Mouse (Mus musculus) left cerebral cortex, postnatal 10 days (tissue): ENCODE measurements at regions not wholly inside any gene's neighbourhood (a gene's known extent, or its start where the extent isn't known, plus 50 kb on each side); places are given as distances from the start of the nearest gene placed in this dataset.
A peak's percentile ranks its signal among the peaks of the same experiment; 100 is the strongest.

Experiments
- DNase-seq, 2 experiments: peaks; one replicate each; pipeline ENCODE4 v3.0.0; 2021 to 2022; ENCODE audit warnings: low spot score in 2 of 2, mixed read lengths in 1 of 2; ENCODE audit errors: extremely low spot score in 1 of 2
- intact Hi-C: fragments of 180-260 bp; cut with DNase I; formaldehyde crosslinking; loops from one replicate; pipeline ENCODE4 v1.15.1; 2025

GRCm38 (mm10) chr6:10970587-10971138, 936.6 kb downstream of the Ndufa4 start:
- peak; percentile 21 to 25 for DNase-seq
- intact Hi-C loops, result no loop called here

DNA sequence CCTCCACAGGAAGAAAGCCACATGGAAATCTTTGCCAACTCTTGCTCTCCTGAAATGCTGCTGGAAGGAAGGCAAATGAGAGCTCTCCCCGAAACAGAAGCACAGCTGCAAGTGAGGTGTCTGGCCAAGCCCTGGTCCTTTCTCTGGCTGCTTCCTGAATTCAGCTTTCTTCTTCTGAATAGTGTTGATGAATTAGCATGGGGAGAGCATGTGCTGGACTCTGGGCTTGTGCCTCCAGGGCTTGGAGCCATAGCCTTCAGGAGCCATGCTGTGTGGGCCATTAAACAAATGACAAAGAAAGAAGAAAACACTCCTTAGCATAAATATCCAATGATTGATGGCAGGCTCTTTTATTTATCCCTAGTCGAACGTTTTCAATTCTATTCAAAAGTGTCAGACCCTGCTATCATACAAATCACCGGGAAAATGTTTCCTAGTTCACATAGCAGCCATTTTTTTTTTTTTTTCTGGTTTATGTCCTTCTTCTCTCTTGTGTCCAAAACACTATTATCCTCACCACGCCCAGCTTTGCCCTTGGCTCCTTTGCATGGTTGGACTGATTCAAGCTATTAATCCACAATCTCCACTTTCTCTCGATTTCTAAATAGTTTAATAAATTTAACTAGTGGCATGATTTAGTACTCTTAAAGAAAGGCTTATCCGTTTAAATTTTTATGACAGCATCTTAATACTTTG, 937.3 kb downstream of the Ndufa4 start:
- peak; percentile 21 to 66 for DNase-seq
- intact Hi-C loops, result no loop called here

- intact Hi-C loops, result no loop called here
- no peak for DNase-seq
These were observed 963.8 kb downstream of the Ndufa4 start for GRCm38 (mm10) chr6:10943545-10943944.

DNA sequence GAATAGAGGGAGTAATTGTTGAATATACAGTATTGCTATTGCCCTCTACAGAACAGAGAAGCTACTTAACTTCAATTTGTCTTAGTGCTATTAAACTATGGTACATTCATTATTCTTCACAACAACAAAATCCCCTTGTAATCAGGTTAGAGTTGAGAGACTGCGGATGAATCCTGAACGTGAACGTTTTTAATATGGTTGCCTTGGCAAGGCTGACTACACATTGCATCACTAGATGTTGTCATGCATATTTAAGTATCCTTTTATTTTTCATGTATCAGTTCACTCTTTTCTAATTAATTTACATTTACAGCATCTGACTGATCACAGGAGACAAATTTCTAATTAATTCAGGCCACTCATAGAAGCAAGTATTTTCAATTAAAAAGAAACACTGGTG, 965.8 kb downstream of the Ndufa4 start:
- DNase-seq, result peak in 1 of 2 experiments; percentile 7
- intact Hi-C loops, result no loop called here
